Mouse (Mus musculus) left cerebral cortex, postnatal 4 days (tissue): Measurements from ENCODE around the gene Pkd2l1. TPM values are rescaled to one million over a fixed set of nuclear protein-coding genes. Genes with fewer than 3 reads are reported as not detected.

Experiments
- DNase-seq: peaks from one replicate; pipeline ENCODE4 v3.0.0-alpha.2; 2022
- intact Hi-C: fragments of 180-260 bp; cut with DNase I; formaldehyde crosslinking; loops from one replicate; pipeline ENCODE4 v1.15.1; 2025
- total RNA-seq, 2 experiments: library from RNA; stranded (reverse); gene quantifications; 2 replicates each; pipeline ENCODE4 v1.2.3; 2021

Pkd2l1 gene
- total RNA-seq, result not detected

DNA sequence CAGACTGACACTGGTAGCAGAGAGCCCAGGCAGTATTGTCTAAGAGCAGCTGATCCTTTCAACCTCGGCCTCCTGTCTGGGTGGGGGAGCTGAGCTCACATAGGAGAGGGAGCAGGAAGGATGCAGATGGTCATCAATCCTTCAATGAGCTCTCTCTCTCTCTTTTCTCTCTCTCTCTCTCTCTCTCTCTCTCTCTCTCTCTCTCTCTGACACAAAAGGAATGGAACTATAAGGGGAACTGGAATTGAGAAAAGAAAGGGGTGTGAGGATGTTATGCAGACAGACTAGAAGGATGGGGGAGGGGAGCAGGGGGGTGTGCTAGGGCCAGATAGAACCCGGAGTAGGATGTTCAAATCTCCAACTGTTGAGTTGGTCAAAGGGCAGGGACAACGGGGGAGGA, at the start of gene Pkd2l1:
Gene Pkd2l1, minus strand, starts transcription at position 101 of the 400 bp plus-strand sequence.
- intact Hi-C loops, result no loop called here
- DNase-seq, result no peak

DNA sequence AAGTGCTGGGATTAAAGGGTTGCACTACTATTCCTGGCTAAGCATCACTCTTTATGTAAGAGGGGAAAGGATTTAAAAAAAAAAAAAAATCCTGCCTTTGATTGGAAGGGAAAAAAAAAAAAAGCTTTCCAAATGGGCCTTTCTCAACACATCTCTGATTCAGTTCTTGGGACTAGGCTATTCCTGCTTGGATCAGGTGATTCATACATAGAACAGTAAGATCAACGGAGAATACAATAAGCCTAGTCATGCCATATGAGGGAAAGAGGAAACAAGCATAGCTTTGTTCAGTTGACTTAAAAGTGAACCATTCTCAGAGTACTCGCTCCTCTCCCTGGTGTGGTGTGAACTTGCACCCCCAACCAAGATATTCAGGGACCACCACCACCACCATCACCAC, 46.7 kb upstream of the Pkd2l1 start:
- intact Hi-C loops, result no loop called here
- no peak for DNase-seq

DNA sequence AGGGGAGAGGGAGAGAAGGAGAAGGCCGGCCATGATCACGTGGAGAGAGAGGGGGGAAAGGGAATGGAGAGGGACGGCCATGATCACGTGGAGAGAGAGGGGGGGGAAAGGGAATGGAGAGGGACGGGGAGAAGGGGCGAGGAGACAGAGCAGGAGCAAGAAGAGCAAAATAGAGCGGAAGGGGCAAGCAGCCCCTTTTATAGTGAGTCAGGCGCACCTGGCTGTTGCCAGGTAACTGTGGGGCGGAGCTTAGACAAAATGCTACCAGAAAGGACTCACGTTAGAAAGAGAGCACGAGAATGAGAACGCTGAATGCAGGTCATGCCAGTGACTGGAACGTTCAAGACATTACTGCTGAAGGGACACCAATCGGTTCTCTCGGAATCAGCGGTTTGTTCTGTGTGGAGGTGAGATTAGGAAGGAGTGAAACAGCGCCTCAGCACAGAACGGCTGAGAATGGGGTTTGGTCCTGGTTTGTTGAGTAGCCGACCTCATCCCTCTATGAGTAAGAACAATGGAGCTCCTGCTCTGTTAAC, 45.3 kb upstream of the Pkd2l1 start:
- no peak for DNase-seq
- intact Hi-C loops, result no loop called here

DNA sequence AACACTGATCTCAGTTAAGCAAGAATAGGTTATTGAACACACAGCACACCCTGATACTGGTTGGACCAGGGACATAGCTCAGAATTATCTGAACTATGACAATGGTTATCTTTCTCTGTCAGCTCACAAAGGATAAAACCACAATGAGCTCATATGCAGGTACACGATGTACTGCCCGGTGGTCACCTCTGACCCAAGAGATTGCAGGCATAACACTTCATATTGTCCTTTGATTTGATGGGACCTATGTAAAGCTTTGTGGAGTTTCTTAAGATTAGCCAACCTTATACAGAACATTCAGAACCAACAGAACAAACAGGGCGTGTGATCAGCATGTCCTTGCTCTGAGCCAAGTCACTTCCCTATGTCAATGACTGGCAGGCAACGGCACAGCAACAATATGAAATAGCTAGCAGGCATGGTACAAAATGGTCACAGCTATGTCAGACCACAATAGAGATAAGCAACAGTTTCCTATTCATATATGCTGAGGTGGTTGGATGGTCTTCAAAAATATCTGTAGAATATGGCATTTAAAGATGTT, 39.4 kb upstream of the Pkd2l1 start:
- intact Hi-C loops, result no loop called here
- DNase-seq, result no peak

DNA sequence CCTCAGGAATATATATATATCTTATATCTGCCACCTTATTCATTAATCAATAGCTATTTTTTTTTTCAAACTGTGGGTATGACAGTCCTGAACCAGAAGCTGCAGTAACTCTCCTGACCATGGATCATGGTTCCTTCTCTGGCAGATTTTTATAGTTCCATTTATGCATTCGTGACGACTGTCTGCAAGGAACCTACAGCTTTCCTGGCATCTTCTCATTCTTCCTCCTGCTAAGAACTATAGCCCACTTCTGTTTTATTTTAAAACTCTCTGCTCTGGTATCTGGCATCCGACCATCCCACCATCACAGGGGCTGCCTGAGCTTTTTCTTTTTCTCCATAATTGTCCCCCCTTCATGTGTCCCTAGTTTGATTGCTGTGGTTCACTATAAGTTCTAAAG, 38.0 kb upstream of the Pkd2l1 start:
- intact Hi-C loops, result no loop called here
- no peak for DNase-seq

DNA sequence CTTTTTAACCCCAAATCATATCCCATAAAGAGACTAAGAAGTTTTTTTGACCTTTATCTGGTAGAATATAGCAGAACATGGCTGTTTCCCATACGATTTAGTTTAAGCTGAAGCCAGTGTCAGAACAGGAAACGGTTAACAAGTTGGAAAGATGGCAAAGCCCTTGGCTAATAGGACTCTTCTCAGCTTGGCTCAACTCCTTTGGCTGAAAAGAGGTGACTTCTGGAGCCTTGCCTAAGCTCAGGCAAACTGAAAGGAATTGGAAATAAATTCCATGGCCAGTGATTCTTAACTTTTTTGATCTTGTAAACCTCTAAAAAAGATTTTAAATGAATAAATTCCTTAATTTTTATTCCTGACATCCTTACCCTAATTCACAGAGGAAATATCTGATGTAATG, 37.5 kb upstream of the Pkd2l1 start:
- DNase-seq, result no peak
- intact Hi-C loops, result no loop called here

DNA sequence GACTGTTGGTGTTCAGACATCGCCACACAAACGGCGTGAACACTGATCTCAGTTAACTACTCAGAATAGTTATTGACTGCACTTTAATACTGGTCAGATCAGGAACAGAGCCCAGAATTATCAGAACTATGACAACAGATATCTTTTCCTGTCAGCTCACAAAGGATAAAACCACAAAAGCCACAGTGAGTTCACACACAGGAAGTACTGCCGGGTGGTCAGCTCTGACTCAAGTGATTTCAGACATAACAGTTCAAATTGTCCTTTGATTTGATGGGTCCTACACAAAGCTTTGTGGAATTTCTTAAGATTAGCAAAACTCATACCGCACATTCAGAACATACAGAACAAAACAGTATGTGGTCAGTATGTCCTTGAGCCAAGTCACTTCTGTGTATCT, 33.5 kb upstream of the Pkd2l1 start:
- intact Hi-C loops, result no loop called here
- no peak for DNase-seq

DNA sequence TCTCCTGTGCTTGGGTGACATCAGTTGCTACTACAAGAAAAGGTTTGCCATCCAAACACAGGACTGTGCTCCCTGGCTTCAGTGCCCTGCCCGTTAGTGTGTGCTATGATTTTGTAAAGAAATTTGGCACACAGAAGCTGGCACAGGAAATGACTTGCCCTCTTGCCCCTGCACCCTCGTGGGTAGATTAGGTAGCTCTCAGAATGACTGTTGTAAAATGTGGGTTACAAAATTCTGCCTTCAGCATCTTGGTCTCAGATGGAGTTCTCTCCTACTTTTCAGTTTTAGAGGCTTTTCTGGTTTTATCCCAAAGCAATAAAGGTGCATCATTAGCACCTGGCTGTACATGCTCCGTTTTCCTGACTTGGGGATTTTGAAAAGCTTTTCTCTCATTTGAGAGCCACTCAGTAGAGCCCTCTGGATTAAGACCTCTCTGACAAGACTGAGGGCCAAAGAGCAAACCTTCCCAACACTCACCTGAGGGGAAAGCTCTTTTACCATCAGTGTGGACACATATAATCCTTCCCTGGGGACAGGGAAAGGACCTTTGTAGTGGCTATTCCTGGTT, 25.8 kb upstream of the Pkd2l1 start:
- DNase-seq, result no peak
- intact Hi-C loops, result no loop called here

DNA sequence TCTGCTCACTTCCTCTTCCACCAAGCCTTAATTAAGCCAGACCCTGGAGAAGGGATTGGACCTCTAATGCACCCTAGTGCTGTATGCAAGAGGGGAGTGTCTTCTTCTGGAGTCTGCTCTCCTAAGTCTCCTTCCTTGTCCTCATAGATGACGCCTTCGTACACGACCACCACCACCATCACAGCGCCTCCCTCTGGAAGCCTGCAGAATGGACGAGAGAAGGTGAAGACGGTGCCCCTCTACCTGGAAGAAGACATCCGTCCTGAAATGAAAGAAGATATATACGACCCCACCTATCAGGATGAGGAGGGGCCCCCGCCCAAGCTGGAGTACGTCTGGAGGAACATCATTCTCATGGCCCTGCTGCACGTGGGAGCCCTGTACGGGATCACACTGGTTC, 23.0 kb upstream of the Pkd2l1 start:
- DNase-seq, result no peak
- intact Hi-C loops, result no loop called here

DNA sequence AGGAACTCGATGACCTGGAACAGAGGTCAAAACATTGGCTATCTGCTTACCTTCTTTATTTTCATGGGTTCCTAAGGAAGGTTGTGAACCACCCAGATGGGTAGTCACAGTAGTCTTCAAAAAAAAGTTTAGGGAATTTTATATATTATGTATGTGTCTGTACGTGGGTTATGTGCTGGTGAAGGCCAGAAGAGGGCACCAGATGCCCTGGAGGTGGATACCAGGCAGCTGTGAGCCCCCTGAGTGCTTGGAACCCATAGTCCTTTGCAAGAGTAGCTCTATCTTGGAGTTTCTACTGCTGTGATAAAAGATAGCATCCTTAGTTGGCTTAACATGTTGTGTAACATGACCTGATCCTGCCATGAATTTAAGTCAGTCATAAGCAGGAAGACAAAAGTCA, 14.8 kb upstream of the Pkd2l1 start:
- intact Hi-C loops, result no loop called here
- no peak for DNase-seq

DNA sequence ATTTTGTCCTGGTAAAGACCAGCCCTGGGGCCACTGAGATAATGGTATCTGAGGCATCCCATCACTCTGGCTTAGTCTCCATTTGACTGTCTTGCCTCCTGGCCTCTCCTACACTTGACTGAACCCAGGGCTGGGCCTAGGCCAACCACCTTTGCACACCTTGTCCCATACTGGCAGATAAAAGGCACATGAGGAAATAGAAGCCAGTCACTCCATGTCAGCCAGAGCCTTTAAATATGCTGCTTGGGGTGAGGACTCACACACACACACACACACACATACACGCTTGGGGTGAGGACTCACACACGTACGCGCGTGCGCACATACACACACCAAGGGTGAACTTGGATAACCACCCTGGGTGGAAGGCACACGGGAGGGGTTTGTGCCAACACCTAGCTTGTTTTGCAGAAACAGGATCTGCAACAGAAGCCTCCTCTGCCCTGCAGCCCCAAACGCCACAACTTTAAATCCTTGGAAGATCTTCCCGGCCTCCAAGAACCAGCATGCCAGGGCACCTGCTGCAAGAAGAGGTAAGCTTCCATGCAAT, 10.8 kb upstream of the Pkd2l1 start, which contains the start of gene Scd3:
Gene Scd3, plus strand, starts transcription at position 255 of the 550 bp plus-strand sequence.
- intact Hi-C loops, result no loop called here
- DNase-seq, result no peak

DNA sequence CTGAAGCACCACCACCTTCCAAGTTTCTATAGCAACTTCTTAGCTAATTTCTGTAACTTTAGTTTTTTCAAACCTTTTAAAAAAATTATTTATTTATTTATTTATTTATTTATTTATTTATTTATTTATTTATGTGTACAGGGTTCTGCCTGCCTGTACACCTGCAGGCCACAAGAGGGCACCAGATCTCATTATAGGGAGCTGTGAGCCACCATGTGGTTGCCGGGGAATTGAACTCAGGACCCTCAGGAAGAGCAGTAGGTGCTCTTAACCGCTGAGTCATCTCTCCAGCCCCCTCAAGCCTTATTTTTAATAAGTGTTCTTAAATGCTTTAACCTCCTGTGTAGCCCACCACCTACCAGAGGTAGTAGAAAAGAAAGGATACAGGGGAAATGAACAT, 6.7 kb upstream of the Pkd2l1 start:
- intact Hi-C loops, result loop anchor here (5.0 kb wide), 1 partner anchor 163 kb away; no protein-coding TSS in a partner anchor
- no peak for DNase-seq

DNA sequence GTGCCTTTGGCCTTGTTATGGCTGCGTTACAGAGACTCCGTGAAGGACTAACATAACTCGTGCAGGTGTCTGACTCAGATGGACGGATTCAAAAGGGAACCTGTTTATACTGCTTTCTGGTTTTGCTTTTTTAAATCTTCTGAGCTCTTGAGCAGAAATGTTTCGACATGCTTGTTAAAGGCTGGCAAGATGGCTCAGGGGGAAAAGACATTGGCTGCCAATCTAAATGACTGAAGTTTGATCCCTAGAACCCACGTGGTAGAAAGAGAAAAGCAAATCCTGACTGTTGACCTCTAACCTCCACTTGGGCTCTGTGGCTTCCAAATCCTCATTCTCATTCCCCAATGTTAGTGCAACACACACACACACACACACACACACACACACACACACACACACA, 6.3 kb upstream of the Pkd2l1 start:
- no peak for DNase-seq
- intact Hi-C loops, result loop anchor here (5.0 kb wide), 1 partner anchor 164 kb away; no protein-coding TSS in a partner anchor

DNA sequence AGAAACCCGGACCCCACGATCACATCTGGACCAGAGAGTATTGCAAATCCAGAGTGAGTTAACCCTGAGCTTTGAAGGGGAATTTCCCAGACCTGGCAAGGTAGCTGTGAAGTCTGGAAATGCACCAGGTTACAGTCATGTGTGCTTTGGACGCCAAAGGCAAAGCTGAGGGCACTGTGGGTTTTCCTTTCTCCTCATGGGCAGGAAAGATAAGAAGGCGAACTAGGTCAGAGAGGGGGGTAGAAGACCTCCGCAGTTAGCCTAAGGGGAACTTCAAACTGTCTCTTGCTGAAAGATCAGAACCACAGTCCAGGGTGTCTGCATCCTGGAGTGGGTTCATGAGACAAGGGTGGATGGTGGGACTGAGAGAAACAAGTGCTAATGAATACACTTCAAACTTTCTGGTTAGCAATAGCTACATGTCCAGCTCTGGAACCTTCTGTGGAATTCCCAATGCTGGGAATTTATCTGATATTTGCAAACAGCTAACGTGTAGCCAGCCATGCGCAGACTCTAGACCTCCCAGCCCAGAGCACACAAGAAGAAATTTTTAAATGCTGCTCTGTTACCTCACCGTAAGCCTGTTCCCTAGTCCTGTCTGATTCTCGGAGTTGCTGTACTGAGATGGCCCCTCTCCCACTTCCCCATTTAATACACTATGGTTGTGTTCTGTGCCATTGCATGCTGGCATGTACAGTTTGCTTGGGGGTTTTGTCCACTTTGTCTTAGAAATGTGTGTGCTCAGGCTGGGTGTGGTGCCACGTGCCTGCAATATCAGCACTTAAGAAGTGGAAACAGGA, 5.0 kb upstream of the Pkd2l1 start:
- intact Hi-C loops, result loop anchor here (5.0 kb wide), 1 partner anchor 165 kb away; no protein-coding TSS in a partner anchor
- no peak for DNase-seq

DNA sequence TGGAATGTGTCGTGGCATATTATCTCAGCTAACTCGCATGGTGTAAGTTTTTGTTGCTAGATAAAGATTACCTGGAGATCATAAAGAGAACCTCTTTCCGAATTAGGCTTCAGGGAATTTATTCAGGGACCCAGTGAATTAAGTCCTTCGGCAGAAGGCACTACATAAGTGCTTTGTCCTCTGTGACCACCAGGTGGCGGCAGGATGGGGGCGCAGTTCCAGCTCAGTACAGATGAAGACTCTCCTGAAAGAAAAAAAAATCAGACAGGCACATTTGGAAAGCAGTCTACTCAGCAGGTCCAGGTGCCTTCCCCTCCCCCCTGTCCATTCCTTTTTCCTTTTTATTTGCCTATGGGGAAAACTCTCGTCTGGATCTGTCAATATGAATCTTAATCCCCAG, 2.9 kb upstream of the Pkd2l1 start:
- intact Hi-C loops, result loop anchor here (5.0 kb wide), 1 partner anchor 167 kb away; no protein-coding TSS in a partner anchor

DNA sequence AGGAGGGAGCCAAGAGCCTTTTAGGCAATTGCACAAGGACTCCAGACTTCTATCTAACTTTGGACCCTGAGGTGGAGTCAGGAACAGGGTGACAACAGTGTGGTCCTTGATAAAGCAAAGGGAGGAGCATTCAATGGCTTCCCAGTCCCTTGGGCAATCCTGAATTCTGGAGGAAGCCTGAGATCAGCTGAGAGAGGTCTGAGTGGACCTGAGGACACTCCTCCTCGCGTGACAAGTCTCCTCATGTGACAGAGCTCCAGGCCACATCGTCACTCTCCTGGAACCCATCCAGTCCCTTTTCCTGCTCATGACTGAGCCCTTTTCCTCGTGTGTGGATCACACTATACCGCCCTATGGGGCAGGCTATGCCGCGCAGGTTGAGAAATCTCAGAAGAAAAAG, 1.7 kb upstream of the Pkd2l1 start:
- DNase-seq, result no peak
- intact Hi-C loops, result no loop called here

More for the DNA sequence above, 2.9 kb upstream of the Pkd2l1 start:
- peak; percentile 81 for DNase-seq

DNA sequence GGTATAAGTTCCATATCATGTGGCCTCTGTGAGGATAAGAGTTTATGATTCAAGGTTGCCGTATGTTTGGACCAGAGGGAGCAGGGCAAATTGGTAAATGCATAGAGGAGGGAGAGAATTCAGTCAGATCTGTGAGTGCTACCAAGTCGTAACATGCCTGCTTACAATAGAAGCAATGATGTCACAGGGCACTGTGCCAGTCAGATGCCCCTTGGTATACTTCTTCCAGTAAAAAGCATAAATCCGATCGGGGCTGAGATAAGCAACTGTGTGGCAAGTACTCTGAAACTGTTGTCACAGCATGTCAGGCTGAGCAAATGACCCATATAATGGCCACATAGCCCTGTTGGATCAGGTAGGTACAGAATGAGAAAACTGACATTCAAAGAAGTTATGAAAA, 3.2 kb downstream of the Pkd2l1 start:
- DNase-seq, result no peak
- intact Hi-C loops, result no loop called here

DNA sequence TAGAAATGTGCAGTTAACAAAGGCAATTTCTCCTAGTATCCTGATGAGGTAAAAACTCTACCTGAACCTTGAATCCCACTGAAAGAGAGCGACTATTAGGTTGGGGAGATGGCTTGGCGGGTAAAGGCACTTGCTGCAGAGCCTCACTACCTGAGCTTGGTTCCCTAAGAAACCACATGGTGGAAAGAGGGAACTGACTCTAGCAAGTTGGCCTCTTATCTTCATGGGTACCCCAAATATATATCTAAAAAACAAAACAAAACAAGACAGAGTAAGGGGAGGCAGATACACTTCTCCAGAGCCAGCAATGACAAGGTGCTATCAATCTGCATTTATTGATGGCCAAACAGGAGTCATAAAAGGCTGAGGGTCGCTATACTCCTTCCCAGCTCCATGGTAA, 8.3 kb downstream of the Pkd2l1 start:
- no peak for DNase-seq
- intact Hi-C loops, result no loop called here

DNA sequence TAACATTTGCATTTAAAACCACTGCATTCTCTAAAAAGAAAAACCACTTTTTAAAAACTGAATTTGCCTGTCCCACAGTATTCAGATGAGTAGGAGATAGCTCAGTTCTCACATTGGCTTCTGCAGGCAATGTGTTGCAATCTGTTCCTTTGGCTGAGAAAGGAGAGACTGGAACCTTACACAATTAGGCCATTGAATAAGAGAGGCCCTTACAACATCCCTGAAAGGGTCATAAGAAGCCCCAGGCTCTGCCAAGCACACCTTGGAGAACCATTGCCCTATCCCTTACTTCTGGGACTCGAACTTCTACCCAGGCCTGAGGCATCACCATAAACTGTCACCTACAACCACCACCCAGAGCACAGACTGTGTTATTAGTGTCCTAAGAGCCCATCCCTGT, 11.7 kb downstream of the Pkd2l1 start:
- intact Hi-C loops, result no loop called here

DNA sequence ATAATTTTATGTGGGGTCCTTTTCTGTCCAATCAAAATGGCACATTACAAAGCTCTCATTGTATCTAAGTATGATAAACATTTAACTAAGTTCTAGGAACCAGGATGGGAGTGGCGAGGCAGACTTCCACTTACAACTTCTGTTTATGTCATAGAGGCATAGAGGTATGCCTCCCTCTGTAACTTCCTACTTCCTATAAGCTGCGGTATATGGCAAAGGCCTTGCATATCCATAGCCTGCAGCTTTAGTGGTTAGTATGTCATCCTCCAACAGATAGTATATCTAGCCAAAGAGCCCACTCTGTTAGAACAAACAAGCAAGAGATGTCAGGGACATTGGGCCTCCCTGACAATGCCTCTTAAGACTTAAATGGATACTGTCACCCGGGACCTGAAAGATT, 15.5 kb downstream of the Pkd2l1 start:
- DNase-seq, result no peak
- intact Hi-C loops, result no loop called here

More for the DNA sequence above, 11.7 kb downstream of the Pkd2l1 start:
- DNase-seq, result no peak

DNA sequence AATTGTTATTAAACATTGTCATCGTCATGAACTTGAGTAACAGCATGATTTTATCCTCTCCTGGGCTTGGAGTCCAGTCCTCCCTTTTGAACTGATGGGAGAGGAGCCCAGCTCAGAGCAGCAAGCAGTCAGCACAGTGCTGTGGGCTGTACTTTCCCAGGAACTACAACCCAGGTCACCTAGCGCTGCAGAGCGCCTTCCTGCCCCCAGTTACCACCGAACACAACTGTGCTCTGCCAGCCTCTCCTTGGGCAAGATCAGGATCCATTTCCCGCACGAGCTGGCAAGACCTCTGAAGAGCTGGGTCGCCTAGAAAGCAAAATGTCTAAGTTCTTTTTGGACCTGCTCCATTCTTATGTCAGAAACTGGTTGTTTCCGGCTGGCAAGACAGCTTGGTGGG, 17.4 kb downstream of the Pkd2l1 start:
- no peak for DNase-seq
- intact Hi-C loops, result no loop called here
